Mouse (Mus musculus): ENCODE measurements around the gene Cmtr1.

Gene Cmtr1

GRCm38 (mm10) chr17:29732522-29732921, 72.1 kb downstream of the Cmtr1 start:
- DNase-seq (ENCODE audit: low spot score in 2 of 2): no peak

- DNase-seq (ENCODE audit: low spot score in 2 of 2): no peak
These were observed 76.1 kb downstream of the Cmtr1 start for GRCm38 (mm10) chr17:29736448-29737014.

- no peak for DNase-seq (ENCODE audit: low spot score in 2 of 2)
These were observed 77.7 kb downstream of the Cmtr1 start for GRCm38 (mm10) chr17:29737849-29738804.

- no peak for DNase-seq (ENCODE audit: low spot score in 2 of 2)
These were observed 87.1 kb downstream of the Cmtr1 start for GRCm38 (mm10) chr17:29747466-29747865.

GRCm38 (mm10) chr17:29754510-29754909, 94.1 kb downstream of the Cmtr1 start:
- no peak for DNase-seq (ENCODE audit: low spot score in 2 of 2)

All from thymus, postnatal 10 days (tissue).